Mouse (Mus musculus): ENCODE measurements around the gene Htr1b. TPM values are rescaled to one million over a fixed set of nuclear protein-coding genes. Genes with fewer than 3 reads are reported as not detected.

Htr1b gene
- polyA plus RNA-seq (2015; fragmentation: Nextera tagmentation; extraction: Ambion mirVana), result 5.5 and 6.7 TPM in 2 replicates

GRCm38 (mm10) chr9:81633437-81633973, at the start of gene Htr1b:
TSS of gene Htr1b (minus strand) at chr9:81633828.

Other genes with a start within 250 kb of the Htr1b start
- 1.3 TPM in 2 replicates for gene Mei4, start 229.8 kb upstream of the Htr1b start, polyA plus RNA-seq (2015; fragmentation: Nextera tagmentation; extraction: Ambion mirVana)